Mouse (Mus musculus) heart, embryonic 10.5 days (tissue): Measurements from ENCODE around the gene Rasgef1b. TPM values are rescaled to one million over a fixed set of nuclear protein-coding genes. Genes with fewer than 3 reads are reported as not detected.
A peak's percentile ranks its signal among the peaks of the same experiment; 100 is the strongest.

Experiments used
- DNase-seq: peaks from one replicate; pipeline ENCODE4 v3.0.0-alpha.2; 2017; ENCODE audit warnings: low spot score
- H3K27ac ChIP-seq: fragments of 300-500 bp; sonication (generic); 2 replicates; pipeline ENCODE4 v1.5.1; 2016; ENCODE audit warnings: mild to moderate bottlenecking
- H3K27me3 ChIP-seq: fragments of 300-500 bp; sonication (generic); 2 replicates; pipeline ENCODE4 v1.6.1; 2016; ENCODE audit warnings: mild to moderate bottlenecking; ENCODE audit not compliant: poor library complexity, insufficient read depth, severe bottlenecking
- H3K36me3 ChIP-seq: fragments of 300-500 bp; sonication (generic); 2 replicates; pipeline ENCODE4 v1.6.1; 2016; ENCODE audit warnings: mild to moderate bottlenecking, moderate library complexity
- H3K4me1 ChIP-seq: fragments of 300-500 bp; sonication (generic); 2 replicates; pipeline ENCODE4 v1.6.1; 2016; ENCODE audit warnings: mild to moderate bottlenecking
- H3K4me3 ChIP-seq: fragments of 300-500 bp; sonication (generic); 2 replicates; pipeline ENCODE4 v1.5.1; 2016; ENCODE audit warnings: mild to moderate bottlenecking, moderate library complexity
- H3K9me3 ChIP-seq: fragments of 300-500 bp; sonication (generic); 2 replicates; pipeline ENCODE4 v1.6.1; 2016; ENCODE audit warnings: mild to moderate bottlenecking, moderate library complexity
- WGBS: fragments of 180-500 bp; shearing (Covaris S2); methylation state at CpG from one replicate; pipeline ENCODE4 v1.1.7; 2016; 5-methylcytosine and 5-hydroxymethylcytosine counted together
- polyA plus RNA-seq: library from polyadenylated mRNA; unstranded; fragments of >200 nt; fragmentation: Nextera tagmentation; extraction: Ambion mirVana; gene quantifications from 2 replicates; pipeline ENCODE4 v1.2.1, GENCODE M21; 2016

Gene Rasgef1b
- polyA plus RNA-seq, 1 experiment from 2014 or later, result 20.6 TPM

DNA sequence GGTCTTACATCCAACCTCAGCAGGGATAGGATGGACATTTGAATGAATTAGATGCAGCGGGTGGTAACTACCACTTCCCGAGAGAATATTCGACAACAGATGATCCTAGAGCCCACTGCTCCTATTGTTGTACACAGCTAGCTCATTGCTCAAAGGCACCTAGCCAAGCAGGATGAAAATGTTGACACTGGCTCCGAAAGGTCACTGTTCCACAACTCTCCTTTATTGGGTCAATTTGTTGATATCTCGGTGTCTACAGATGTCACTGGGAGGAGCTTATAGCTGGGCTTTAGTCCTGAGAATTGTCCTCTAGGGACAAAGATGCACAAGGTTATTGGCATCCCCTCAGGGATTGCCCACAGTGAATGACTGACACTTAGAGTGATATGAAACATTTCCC, 108.1 kb downstream of the Rasgef1b start:
- no peak for DNase-seq
- Histone ChIP-seq H3K27ac (no peak overlapping the region), H3K4me1 (peaks cover 9% of the 10 kb centered on the region; the same call in 1 of the 2 replicates), H3K36me3 (no peaks in the 10 kb centered on the region), H3K4me3 (no peak overlapping the region), H3K27me3 (no peaks in the 10 kb centered on the region), H3K9me3 (no peaks in the 10 kb centered on the region)
- 87% methylated on average over 5 of the region's 5 CpGs for WGBS

DNA sequence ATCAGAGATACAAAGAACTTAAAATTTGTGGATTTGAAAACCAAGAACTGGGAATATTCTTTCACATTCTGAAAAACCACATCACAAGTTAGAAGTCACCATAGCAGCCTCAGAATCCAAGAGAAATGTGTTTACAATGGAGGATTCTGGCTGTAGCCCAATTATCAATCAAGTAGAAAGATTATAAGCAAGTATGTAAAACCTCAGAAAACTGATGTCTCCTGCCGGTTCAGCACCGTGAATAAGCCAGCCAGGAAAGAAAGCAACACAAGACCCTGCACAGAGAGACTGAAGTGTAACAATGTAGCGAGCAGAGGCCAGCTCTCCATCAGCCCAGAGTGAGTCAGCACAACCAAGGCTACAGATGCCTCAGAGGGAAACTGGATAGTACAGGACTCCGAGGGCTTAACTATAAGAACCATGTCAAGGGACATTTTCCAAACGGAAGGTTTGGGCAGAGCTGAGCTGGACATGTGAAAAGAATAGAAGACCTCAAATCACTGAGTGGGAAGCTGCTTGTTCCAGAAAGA, 111.5 kb downstream of the Rasgef1b start:
- Histone ChIP-seq H3K4me1 (peaks cover 21% of the 10 kb centered on the region), H3K36me3 (no peaks in the 10 kb centered on the region), H3K4me3 (no peak overlapping the region), H3K27me3 (peaks cover 10% of the 10 kb centered on the region; the same call in 1 of the 2 replicates), H3K9me3 (no peaks in the 10 kb centered on the region), H3K27ac (no peak overlapping the region)
- WGBS, result 34% methylated on average over 5 of the region's 5 CpGs
- DNase-seq, result no peak

DNA sequence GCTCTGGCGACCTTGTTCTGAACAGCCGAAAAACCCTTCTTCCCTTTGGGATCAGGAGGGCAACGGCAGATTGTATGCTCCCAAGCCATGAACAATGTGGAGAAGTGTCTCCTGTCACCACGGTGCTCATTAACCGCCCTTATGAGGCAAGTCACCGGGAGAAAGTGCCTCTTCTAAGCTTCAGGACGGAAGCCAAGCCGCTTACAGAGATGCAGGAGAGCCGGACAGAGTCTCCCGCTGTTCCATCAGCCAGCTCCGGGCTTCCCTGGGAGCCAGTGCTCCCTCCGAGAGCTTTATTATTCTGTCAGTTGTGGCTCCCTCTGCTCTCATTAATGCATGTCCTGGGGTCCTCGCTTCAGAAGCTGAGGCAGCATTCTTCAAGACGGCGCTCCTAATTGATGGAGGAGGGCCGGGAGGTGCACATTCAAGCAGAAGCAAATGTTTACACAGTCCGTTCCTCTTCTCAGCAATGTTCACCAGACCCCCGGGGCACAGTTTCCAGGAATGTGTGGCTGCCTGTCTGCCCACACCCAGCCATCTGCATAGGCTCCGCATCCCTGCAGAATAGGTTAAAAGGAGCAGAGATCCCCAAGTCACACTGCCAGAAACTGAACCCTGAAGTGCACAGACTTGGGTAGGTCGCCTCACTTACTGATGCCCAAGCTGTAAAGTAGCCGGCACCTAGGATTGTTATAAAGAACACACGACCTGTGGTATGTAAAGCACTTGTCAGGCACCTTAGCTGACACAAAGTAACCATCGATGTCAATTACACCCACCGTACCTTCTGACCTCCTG, 115.3 kb downstream of the Rasgef1b start:
- Histone ChIP-seq H3K27me3 (peaks cover 32% of the 10 kb centered on the region), H3K4me1 (peaks cover 18% of the 10 kb centered on the region), H3K9me3 (no peaks in the 10 kb centered on the region), H3K36me3 (no peaks in the 10 kb centered on the region), H3K27ac (peak overlapping the region; percentile 42), H3K4me3 (peak overlapping the region; percentile 55)
- peak; percentile 74 for DNase-seq
- 2% methylated on average over 24 of the region's 24 CpGs for WGBS

DNA sequence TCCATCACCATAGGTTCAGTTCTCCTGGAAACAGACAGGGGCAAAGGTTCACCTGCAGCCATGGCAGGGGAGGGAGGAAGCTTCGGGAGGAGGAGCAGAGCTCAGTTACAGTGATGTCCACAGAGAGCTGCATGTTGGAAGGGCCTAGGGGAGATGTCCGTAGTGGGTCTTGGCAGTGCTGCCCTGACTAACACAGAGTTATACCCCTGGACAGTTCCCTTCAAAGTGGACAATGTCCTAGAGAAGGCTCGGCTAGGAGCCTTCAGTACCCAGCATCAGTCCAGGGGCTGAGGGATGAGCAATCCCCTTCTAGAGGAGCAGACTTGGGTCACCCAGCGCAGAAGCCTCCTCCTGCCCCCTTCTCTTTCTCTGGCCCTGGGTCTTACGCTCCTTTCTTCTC, 121.3 kb downstream of the Rasgef1b start:
- Histone ChIP-seq H3K27me3 (peaks cover 29% of the 10 kb centered on the region), H3K36me3 (no peaks in the 10 kb centered on the region), H3K4me1 (peaks cover 8% of the 10 kb centered on the region; the same call in 1 of the 2 replicates), H3K4me3 (no peak overlapping the region), H3K27ac (no peak overlapping the region), H3K9me3 (no peaks in the 10 kb centered on the region)
- DNase-seq, result peak; percentile 36
- 59% methylated on average over 5 of the region's 5 CpGs for WGBS

DNA sequence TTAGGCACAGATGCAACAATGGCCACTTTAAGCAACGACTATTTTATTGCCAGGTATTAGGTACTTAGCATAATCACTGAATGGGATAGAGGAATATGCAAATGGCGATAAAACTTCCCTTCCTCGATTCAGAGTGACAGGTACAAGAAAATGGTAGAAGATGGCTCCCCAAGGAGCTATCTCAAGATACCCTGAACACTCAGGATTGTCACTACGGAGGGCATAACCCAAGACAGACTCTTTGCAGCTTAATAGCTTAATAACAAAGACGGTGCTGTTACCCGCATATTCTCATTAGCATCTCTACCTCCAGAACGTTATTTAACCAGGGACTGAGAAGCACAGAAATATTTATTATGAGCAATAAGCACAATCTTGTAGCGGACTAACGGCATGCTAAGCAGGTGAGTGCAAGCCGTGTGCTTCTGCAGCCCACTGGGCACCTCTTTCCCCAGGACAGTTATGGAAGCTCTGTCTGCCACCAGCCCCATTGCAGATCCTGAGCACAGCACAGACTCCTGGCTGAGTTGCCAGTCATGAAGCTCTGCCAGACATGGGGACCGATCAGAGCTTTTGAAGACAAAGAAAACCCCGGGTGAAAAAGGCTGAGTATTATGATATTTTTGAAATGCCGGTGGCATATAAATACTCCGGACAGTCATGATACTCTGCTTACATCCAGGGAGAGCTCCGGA, 122.6 kb downstream of the Rasgef1b start:
- Histone ChIP-seq H3K9me3 (no peaks in the 10 kb centered on the region), H3K27ac (no peak overlapping the region), H3K4me1 (peaks cover 8% of the 10 kb centered on the region; the same call in 1 of the 2 replicates), H3K27me3 (peaks cover 21% of the 10 kb centered on the region; the same call in 1 of the 2 replicates), H3K36me3 (no peaks in the 10 kb centered on the region), H3K4me3 (no peak overlapping the region)
- DNase-seq, result peak; percentile 58
- WGBS, result 83% methylated on average over 15 of the region's 15 CpGs

DNA sequence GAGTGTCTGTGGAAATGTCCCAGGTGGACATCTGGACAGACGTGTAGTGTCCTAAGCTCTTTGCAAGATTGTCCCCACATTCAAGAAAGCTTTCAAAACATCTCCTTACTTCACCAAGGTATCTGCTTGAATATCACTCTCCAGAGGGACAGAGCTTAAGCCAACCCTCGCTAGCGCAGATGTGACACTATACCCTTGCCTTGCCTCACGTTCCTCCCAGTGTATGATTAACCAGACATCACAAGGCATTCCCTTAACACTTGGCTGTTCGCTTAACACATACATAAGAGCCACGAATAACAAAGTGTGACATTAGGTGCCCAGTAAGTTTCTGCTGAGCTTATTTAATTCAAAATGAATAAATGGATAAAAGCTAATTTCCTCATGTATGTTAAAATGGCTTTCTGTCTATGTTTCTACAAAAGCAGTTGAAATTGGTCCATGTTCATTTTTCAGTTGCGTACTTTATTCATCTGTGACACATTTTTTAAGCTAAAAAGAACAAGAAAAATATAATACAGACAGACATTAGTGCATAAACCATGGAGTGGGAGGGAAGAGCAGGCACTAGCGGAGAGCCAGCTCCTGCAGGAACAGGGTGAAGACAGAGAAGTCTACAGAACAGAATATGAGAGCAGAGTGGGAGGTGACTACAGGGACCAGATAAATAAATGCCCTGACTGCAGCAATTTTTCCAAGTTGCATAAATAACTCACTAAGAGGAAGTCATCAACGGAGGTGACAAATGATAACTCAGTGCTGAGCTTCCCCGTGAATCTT, 126.4 kb downstream of the Rasgef1b start:
- peaks cover 3% of the 10 kb centered on the region for H3K4me1 ChIP-seq
- H3K27ac ChIP-seq, result no peak overlapping the region
- peak; percentile 41 for DNase-seq
- 0 out of 2 replicates have a peak, but pooled peaks cover 6% of the 10 kb centered on the region for H3K27me3 ChIP-seq
- H3K36me3 ChIP-seq, result no peaks in the 10 kb centered on the region
- 70% methylated on average over 10 of the region's 10 CpGs for WGBS
- H3K9me3 ChIP-seq, result no peaks in the 10 kb centered on the region
- H3K4me3 ChIP-seq, result no peak overlapping the region

DNA sequence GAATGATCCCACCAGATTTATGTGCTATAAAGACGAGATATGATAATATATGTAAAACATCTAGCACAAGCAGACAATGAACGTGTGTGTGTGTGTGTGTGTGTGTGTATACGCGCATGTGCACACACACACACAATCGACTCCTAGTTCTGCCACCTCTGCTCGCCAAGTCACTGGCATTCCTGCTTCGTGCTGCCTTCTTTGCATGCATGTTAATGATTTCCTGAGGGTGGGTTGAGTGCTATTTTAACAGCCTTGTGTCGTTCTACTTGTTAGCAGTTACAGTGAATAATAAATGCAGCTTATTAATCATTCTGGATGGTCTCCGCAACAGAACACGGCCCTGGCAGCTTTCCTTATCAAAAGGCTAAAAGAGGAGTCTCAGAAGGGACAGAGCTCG, 129.5 kb downstream of the Rasgef1b start:
- 75% methylated on average over 11 of the region's 11 CpGs for WGBS
- no peaks in the 10 kb centered on the region; the same call in 1 of the 2 replicates for H3K4me1 ChIP-seq
- no peaks in the 10 kb centered on the region for H3K9me3 ChIP-seq
- no peaks in the 10 kb centered on the region for H3K36me3 ChIP-seq
- no peak overlapping the region for H3K27ac ChIP-seq
- H3K27me3 ChIP-seq, result no peaks in the 10 kb centered on the region
- H3K4me3 ChIP-seq, result no peak overlapping the region
- no peak for DNase-seq

DNA sequence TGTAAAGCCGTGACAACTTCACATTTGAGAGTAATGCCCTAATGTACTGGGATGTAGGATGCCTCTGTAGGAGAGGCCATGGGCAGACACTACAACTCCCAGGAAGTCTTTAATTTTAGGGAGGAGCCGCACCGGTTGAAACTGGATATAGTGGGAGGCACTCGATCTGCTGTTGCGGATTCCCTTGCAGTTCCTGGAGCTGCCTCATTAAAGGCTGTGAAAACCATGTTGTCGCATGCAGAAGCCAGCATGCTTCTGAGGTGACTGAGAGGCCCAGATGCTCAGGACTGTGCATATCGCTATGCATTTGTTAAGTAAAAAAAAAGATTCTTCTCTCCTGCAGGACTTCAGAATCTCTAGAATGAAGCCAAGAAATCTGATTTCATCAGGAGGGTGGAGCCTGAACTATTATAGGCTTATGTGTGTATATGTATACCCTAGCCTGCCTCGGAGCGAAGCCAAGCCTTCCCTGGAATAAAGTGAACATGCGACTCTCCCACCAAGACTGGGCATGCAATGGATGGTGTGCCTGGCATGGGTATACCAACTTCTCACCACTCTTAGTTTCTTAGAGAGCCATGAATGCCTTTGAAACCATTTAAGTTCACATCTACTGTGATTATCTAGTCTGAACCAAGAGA, 130.3 kb downstream of the Rasgef1b start:
- H3K9me3 ChIP-seq, result no peaks in the 10 kb centered on the region
- H3K4me1 ChIP-seq, result no peaks in the 10 kb centered on the region; the same call in 1 of the 2 replicates
- H3K27ac ChIP-seq, result no peak overlapping the region
- H3K36me3 ChIP-seq, result no peaks in the 10 kb centered on the region
- H3K4me3 ChIP-seq, result no peak overlapping the region
- H3K27me3 ChIP-seq, result no peaks in the 10 kb centered on the region
- no peak for DNase-seq
- WGBS, result 63% methylated on average over 10 of the region's 10 CpGs

DNA sequence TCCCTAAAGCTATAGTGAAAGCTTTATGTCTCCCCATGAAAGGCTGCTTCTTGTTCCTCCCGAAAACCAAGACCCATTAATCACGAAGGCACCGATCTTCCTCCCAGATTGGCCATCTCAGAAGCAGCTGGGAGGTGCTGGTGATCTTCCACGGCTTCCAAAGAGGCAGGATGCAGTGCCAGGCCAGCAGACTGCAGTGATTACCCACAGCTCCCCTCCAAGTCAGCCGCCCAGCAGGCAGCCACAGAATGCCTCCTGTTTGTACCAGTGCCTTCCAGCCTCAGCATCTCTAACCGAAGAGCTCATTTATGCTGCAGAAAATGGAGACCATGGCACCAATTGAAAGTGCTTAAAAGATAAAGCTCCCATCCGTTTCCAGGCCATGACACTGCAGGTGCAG, 131.2 kb downstream of the Rasgef1b start:
- no peaks in the 10 kb centered on the region for H3K9me3 ChIP-seq
- DNase-seq, result no peak
- H3K4me1 ChIP-seq, result no peaks in the 10 kb centered on the region; the same call in 1 of the 2 replicates
- WGBS, result 55% methylated on average over 7 of the region's 7 CpGs
- H3K4me3 ChIP-seq, result no peak overlapping the region
- H3K36me3 ChIP-seq, result no peaks in the 10 kb centered on the region
- no peak overlapping the region for H3K27ac ChIP-seq
- no peaks in the 10 kb centered on the region for H3K27me3 ChIP-seq

DNA sequence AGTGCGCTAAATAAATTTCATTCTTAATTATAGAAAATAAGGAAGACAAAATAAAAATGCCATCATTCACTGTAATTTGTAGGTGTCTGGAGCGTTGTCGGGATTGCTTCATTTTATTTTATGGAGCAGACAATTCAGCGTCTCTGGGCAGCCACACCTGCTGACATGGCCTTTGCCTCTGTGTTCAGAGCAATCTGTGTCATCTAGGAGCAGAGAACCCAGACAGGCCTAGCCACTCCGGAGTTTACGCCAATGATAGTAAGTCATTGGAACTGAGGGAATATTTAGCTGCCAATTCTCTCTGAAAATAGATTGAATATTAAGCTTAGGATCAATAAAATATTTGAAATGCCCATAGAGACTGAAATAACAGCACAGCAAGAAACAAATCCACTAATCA, 137.5 kb downstream of the Rasgef1b start:
- Histone ChIP-seq H3K27me3 (no peaks in the 10 kb centered on the region), H3K27ac (no peak overlapping the region), H3K36me3 (no peaks in the 10 kb centered on the region), H3K4me1 (no peaks in the 10 kb centered on the region), H3K4me3 (no peak overlapping the region), H3K9me3 (no peaks in the 10 kb centered on the region)
- 77% methylated on average over 6 of the region's 6 CpGs for WGBS
- DNase-seq, result no peak

DNA sequence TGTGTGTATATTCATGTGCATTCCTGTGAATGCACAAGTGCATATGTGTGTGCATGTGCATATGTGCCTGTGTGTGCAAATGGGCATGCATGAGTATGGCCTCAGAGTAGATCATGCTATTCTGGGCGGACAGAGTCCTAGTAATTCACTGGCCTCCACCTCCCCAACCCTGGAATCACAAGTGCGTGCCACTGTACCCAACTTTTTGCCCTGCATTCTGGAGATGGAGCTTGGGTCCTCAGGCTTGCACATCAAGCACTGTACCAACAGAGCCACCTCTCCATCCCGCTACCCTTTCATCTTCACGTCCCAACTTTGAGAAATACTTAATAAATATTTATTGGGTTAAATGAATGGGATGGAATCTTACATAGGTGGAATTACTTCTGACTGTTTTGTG, 138.3 kb downstream of the Rasgef1b start:
- Histone ChIP-seq H3K4me1 (no peaks in the 10 kb centered on the region), H3K9me3 (no peaks in the 10 kb centered on the region), H3K27me3 (no peaks in the 10 kb centered on the region), H3K27ac (no peak overlapping the region), H3K4me3 (no peak overlapping the region), H3K36me3 (no peaks in the 10 kb centered on the region)
- DNase-seq, result peak; percentile 53
- WGBS, result 92% methylated on average over 4 of the region's 4 CpGs

DNA sequence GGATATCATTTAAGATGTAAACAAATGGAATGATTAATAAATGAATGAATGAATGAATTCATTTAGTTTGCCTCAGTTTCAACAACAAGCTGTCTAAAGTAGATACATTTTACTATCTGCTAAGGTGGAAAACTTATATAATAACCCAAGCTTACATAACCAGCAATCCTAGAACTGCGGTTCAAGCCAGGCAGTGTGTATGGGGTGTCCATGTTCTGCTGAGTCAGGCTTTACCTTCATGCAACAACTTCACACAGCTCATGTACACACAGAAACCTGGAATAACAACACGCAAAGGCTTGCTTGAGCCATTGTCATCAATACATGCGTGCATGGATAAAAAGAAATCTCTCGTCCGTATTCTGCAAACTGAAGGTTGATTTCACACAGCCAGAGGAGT, 140.9 kb downstream of the Rasgef1b start:
- Histone ChIP-seq H3K9me3 (no peaks in the 10 kb centered on the region), H3K27ac (no peak overlapping the region), H3K27me3 (no peaks in the 10 kb centered on the region), H3K4me3 (no peak overlapping the region), H3K4me1 (no peaks in the 10 kb centered on the region), H3K36me3 (no peaks in the 10 kb centered on the region)
- no peak for DNase-seq
- WGBS, result 92% methylated on average over 5 of the region's 5 CpGs
